Mouse (Mus musculus) forebrain, embryonic 14.5 days (tissue): Measurements from ENCODE around the gene Smim12. TPM values are rescaled to one million over a fixed set of nuclear protein-coding genes. Genes with fewer than 3 reads are reported as not detected.
A peak's percentile ranks its signal among the peaks of the same experiment; 100 is the strongest.

Experiments used
- ATAC-seq: fragments of 200-750 bp; cut with Nextera tagmentation; 2 replicates; pipeline ENCODE4 v1.8.0; 2017; ENCODE audit warnings: mild to moderate bottlenecking, moderate library complexity
- DNase-seq: peaks from one replicate; pipeline ENCODE4 v3.0.0-alpha.2; 2015; ENCODE audit warnings: low spot score
- H3K27ac ChIP-seq: fragments of 300-500 bp; sonication (generic); 2 replicates; pipeline ENCODE4 v1.5.1; 2014; ENCODE audit warnings: low read depth, mild to moderate bottlenecking, control low read depth, low read length, moderate library complexity
- H3K27me3 ChIP-seq: fragments of 300-500 bp; sonication (generic); replicated peaks from 2 replicates; pipeline ENCODE4 v1.6.1; 2014; ENCODE audit warnings: low read length, control low read depth, mixed read lengths; ENCODE audit not compliant: control insufficient read depth, insufficient read depth
- H3K36me3 ChIP-seq: fragments of 300-500 bp; sonication (generic); 2 replicates; pipeline ENCODE4 v1.6.1; 2014; ENCODE audit warnings: low read length, control low read depth; ENCODE audit not compliant: control insufficient read depth, insufficient read depth
- H3K4me1 ChIP-seq: fragments of 300-500 bp; sonication (generic); 2 replicates; pipeline ENCODE4 v1.6.1; 2014; ENCODE audit warnings: antibody characterized with exemption, low read length, control low read depth; ENCODE audit not compliant: control insufficient read depth, insufficient read depth
- H3K4me2 ChIP-seq: fragments of 300-500 bp; sonication (generic); 2 replicates; pipeline ENCODE4 v1.6.1; 2014; ENCODE audit warnings: mild to moderate bottlenecking, control low read depth, low read length
- H3K4me3 ChIP-seq: fragments of 300-500 bp; sonication (generic); 2 replicates; pipeline ENCODE4 v1.5.1; 2014; ENCODE audit warnings: low read depth, low read length, control low read depth
- H3K9ac ChIP-seq: fragments of 300-500 bp; sonication (generic); 2 replicates; pipeline ENCODE4 v1.6.1; 2014; ENCODE audit warnings: mild to moderate bottlenecking, low read length, control low read depth, moderate library complexity
- H3K9me3 ChIP-seq: fragments of 300-500 bp; sonication (generic); replicated peaks from 2 replicates; pipeline ENCODE4 v1.6.1; 2016; ENCODE audit warnings: low read length, control low read depth, mixed read lengths; ENCODE audit not compliant: control insufficient read depth
- WGBS: fragments of 180-500 bp; shearing (Covaris S2); extraction: QIAGEN DNeasy Blood & Tissue Kit; methylation state at CpG from one replicate; pipeline ENCODE4 v1.1.7; 2014; 5-methylcytosine and 5-hydroxymethylcytosine counted together
- polyA plus RNA-seq: library from polyadenylated mRNA; unstranded; fragments of >200 nt; fragmentation: Nextera tagmentation; extraction: Ambion mirVana; gene quantifications from 2 replicates; pipeline ENCODE4 v1.2.1, GENCODE M21; 2014

Smim12 gene
- polyA plus RNA-seq, 1 experiment from 2014 or later = 61.1 TPM

DNA sequence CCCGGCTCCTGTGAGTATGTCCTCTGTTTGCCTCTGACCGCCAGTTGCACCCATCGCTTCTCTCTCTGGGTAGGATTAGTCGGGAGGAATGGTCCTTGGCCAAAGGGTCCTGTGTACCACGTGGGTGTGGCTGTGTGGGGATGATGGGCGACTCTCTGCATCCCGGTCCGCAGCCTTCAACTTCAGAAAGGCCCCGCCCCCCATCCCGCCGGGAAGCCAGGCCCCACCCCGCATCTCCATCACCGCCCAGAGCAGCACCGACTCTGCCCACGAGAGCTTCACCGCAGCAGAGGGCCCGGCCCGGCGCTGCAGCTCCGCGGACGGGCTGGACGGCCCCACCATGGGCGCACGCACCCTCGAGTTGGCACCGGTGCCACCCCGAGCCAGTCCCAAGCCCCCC, 29.1 kb upstream of the Smim12 start:
- DNase-seq = no peak
- H3K9me3 ChIP-seq = no peaks in the 10 kb centered on the region
- no peak overlapping the region for H3K27ac ChIP-seq
- H3K36me3 ChIP-seq = no peaks in the 10 kb centered on the region
- H3K9ac ChIP-seq = no peak overlapping the region
- no peak; the same call in 1 of the 2 replicates for ATAC-seq
- no peak overlapping the region for H3K4me3 ChIP-seq
- H3K27me3 ChIP-seq = 0 out of 2 replicates have a peak, but pooled peaks cover 11% of the 10 kb centered on the region
- 13% methylated on average over 28 of the region's 28 CpGs for WGBS
- no peaks in the 10 kb centered on the region for H3K4me1 ChIP-seq
- peak overlapping the region; percentile 4; the same call in 1 of the 2 replicates for H3K4me2 ChIP-seq

DNA sequence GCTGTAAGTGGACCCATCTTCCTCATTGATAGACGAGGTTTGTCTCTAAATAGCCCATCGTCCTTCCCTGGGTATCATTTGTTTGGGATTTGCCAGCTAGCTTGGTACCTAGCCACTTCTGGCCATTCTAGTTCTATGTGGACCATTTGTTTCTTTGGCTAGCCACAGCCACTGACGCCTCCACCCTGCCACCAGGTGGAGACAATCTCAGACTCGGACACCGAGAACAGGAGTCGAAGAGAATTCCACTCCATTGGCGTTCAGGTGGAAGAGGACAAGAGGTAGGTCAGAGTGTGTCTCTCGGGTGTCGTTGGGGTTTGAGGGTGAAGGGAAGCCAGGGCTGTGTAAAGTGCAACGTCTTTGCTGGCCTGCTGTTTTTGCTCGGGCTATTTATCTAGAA, 28.5 kb upstream of the Smim12 start:
- H3K4me2 ChIP-seq = no peak overlapping the region
- 60% methylated on average over 11 of the region's 11 CpGs for WGBS
- H3K27me3 ChIP-seq = 0 out of 2 replicates have a peak, but pooled peaks cover 11% of the 10 kb centered on the region
- no peak overlapping the region for H3K4me3 ChIP-seq
- H3K9ac ChIP-seq = no peak overlapping the region
- DNase-seq (no peak), ATAC-seq (no peak)
- H3K36me3 ChIP-seq = no peaks in the 10 kb centered on the region
- no peak overlapping the region for H3K27ac ChIP-seq
- no peaks in the 10 kb centered on the region for H3K4me1 ChIP-seq
- H3K9me3 ChIP-seq = no peaks in the 10 kb centered on the region

DNA sequence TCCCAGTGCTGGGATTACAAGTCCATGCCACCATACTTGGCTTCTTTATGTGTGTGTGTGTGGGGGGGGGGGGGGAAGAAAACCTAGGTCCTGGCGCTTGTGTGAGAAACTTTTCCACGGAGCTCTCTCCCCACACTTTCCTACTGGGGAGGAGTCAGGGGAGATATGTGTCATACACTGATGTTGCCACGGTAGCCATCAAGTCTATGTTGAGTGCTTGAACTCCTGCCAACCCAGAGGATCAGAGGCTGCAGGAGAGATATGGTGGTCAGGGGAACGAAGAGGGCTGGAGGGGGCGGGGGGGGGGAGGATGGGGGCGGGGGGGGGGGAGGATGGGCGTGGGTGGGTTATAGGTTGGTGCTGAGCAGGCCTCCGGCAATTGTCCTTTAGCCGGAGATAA, 27.8 kb upstream of the Smim12 start:
- no peak overlapping the region for H3K27ac ChIP-seq
- H3K9ac ChIP-seq = no peak overlapping the region
- 61% methylated on average over 6 of the region's 9 CpGs for WGBS
- H3K9me3 ChIP-seq = no peaks in the 10 kb centered on the region
- ATAC-seq = no peak
- H3K36me3 ChIP-seq = no peaks in the 10 kb centered on the region
- H3K4me3 ChIP-seq = no peak overlapping the region
- H3K4me1 ChIP-seq = no peaks in the 10 kb centered on the region
- no peak for DNase-seq
- 0 out of 2 replicates have a peak, but pooled peaks cover 11% of the 10 kb centered on the region for H3K27me3 ChIP-seq
- no peak overlapping the region for H3K4me2 ChIP-seq

DNA sequence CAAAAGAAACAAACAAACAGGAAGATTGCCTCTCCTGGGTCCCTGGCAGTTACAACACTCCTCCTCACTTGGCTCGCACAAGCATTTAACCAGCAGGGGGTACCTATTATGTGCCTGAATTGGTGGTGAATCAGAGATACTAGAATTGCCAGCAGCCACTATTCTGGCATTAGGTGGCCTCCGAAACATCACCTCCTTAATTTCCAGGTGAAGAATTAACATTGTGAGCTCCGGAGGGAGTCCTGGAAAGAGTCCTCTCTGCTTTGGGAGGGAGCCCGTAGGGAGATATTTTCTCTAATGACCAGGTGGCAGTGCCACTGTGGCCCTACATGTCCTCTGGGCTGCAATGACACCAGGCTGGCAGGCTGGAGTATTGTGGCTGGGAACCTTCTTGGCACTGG, 27.3 kb upstream of the Smim12 start:
- no peaks in the 10 kb centered on the region for H3K9me3 ChIP-seq
- ATAC-seq (no peak), DNase-seq (no peak)
- no peak overlapping the region for H3K4me2 ChIP-seq
- no peak overlapping the region for H3K4me3 ChIP-seq
- H3K9ac ChIP-seq = no peak overlapping the region
- H3K27ac ChIP-seq = no peak overlapping the region
- 0 out of 2 replicates have a peak, but pooled peaks cover 11% of the 10 kb centered on the region for H3K27me3 ChIP-seq
- no peaks in the 10 kb centered on the region for H3K36me3 ChIP-seq
- H3K4me1 ChIP-seq = no peaks in the 10 kb centered on the region
- 63% methylated on average over 4 of the region's 4 CpGs for WGBS

DNA sequence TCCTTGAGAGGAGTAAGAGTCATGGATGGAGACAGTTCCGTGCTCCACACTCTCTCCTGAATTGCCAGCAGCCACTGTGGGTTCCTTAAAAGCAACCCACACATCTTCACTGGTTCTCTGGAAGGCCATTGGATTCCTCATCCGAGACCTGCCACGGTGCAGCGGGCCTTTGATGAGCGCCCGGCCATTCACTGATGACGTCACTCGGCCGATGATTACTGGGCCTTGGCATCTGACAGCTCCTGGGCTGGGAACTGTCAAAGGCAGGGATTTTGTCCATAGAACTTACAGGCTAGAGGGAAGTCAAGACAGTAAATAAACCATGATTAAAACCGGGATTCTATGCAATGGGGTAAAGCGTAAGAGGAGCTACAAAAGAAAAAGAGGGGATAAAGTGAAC, 26.5 kb upstream of the Smim12 start:
- 40% methylated on average over 11 of the region's 11 CpGs for WGBS
- H3K4me1 ChIP-seq = no peaks in the 10 kb centered on the region
- H3K27me3 ChIP-seq = 0 out of 2 replicates have a peak, but pooled peaks cover 11% of the 10 kb centered on the region
- ATAC-seq (no peak), DNase-seq (no peak)
- H3K9ac ChIP-seq = no peak overlapping the region
- no peak overlapping the region for H3K27ac ChIP-seq
- H3K4me3 ChIP-seq = no peak overlapping the region
- H3K9me3 ChIP-seq = no peaks in the 10 kb centered on the region
- no peaks in the 10 kb centered on the region for H3K36me3 ChIP-seq
- no peak overlapping the region for H3K4me2 ChIP-seq

DNA sequence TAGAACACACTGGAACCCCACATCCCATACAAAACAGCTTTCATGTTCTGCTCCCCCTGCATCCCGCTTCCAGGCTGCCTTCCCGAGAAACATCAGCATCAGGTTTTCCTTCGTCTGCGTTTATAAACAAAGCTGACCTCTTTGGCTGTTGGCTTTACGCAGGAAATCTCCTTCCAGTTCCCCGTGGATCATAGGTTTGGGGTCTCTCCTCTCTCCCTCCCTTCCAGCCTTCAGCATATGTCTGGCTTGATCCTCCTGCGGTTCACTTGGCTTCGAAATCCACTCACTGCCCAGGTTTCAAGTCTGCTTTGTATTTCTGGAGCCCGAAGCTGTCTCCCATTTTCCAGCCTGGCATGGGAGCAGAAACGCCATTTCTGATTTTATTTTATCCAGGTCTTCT, 20.3 kb upstream of the Smim12 start:
- H3K4me2 ChIP-seq = no peak overlapping the region
- 37% methylated on average over 10 of the region's 10 CpGs for WGBS

DNA sequence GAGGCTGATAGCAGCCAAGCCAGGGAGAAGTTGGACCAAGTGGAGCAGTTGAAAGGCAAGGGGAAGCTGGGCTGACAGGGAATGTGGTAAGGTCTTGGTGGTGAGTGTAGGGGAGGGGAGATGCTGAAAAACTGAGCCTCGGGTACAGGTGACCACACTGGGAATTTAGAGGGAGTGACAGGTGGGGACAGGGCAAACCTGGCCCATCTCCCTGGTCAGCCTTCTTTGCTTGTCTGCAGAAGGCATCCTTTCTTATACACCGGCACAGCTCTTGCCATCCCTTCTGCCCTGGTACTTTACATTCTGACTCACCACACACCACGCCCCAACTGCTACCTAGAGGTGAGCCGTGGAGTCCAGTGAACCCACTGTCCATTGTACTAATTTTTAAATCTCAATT, 19.8 kb upstream of the Smim12 start:
- H3K27ac ChIP-seq = no peak overlapping the region
- H3K36me3 ChIP-seq = no peaks in the 10 kb centered on the region
- H3K27me3 ChIP-seq = peaks cover 9% of the 10 kb centered on the region
- no peaks in the 10 kb centered on the region for H3K9me3 ChIP-seq
- H3K4me1 ChIP-seq = peaks cover 22% of the 10 kb centered on the region
- no peak for ATAC-seq
- 47% methylated on average over 4 of the region's 4 CpGs for WGBS
- no peak overlapping the region for H3K4me3 ChIP-seq
- H3K9ac ChIP-seq = no peak overlapping the region
- DNase-seq = no peak
- H3K4me2 ChIP-seq = no peak overlapping the region

More for the DNA sequence above, 20.3 kb upstream of the Smim12 start:
- Histone ChIP-seq H3K27ac (no peak overlapping the region), H3K4me1 (peaks cover 22% of the 10 kb centered on the region), H3K9me3 (no peaks in the 10 kb centered on the region), H3K9ac (no peak overlapping the region), H3K27me3 (peaks cover 9% of the 10 kb centered on the region), H3K4me3 (no peak overlapping the region), H3K36me3 (no peaks in the 10 kb centered on the region)
- DNase-seq = no peak
- ATAC-seq = no peak

DNA sequence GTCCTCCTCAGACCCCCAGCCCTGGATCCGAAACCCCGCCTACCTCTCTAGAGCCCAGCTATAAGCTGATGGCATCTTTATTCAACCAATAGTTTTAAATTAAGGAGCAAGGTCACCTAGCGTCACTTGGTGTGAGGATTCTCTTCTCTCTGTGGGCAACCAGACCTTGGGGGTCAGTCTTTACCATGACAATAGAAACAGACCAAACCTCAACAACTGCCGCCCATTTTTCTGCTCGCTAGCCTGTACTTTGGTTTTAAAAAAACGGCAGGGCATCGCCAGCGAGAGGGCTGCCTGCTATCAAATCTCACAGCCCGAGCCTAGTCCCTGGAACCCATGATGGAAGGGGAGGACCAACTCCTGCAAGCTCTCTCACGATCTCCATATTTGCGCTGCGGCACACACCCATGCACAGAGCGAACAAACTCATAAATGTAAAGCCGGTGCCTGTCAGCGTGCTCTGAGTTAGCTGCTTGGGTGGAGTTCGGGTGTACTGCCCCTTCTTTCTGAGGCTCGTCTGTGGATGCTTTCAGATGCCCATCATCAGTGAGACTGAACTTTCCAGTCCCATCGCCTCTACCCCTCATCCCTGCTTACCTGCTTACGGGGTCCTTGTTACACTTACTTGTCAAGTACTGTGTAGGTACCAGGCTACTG, 19.0 kb upstream of the Smim12 start:
- peak overlapping the region; percentile 4; the same call in 1 of the 2 replicates for H3K9ac ChIP-seq
- H3K36me3 ChIP-seq = no peaks in the 10 kb centered on the region
- no peak overlapping the region for H3K4me3 ChIP-seq
- ATAC-seq = no peak
- H3K4me2 ChIP-seq = no peak overlapping the region
- H3K9me3 ChIP-seq = no peaks in the 10 kb centered on the region
- H3K4me1 ChIP-seq = peaks cover 22% of the 10 kb centered on the region
- no peak overlapping the region for H3K27ac ChIP-seq
- no peak for DNase-seq
- H3K27me3 ChIP-seq = peaks cover 9% of the 10 kb centered on the region
- WGBS = 13% methylated on average over 19 of the region's 19 CpGs

DNA sequence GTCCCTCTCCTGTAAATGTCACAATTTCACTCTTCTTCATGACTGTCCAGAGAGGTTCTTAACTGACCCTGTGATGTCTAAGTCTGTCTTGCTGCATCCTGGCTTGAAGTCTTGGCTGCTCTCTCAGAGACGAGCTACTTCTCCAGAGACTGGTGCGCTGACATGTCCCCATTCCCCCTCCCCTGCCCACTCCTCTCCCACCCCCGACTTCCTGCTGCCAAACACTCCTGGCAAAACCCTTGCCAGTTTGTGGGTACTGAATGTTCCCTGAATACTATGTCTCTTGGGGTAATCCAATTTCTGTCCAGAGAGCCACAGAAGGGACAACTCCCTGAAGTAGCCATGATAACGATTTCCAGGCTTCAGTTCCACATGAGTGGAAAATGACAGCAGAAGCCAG, 17.5 kb upstream of the Smim12 start:
- Histone ChIP-seq H3K27me3 (peaks cover 9% of the 10 kb centered on the region), H3K36me3 (no peaks in the 10 kb centered on the region), H3K9me3 (no peaks in the 10 kb centered on the region), H3K4me2 (no peak overlapping the region), H3K27ac (no peak overlapping the region), H3K4me1 (peaks cover 22% of the 10 kb centered on the region), H3K9ac (no peak overlapping the region), H3K4me3 (no peak overlapping the region)
- ATAC-seq (no peak), DNase-seq (no peak)
- 45% methylated on average over 4 of the region's 4 CpGs for WGBS
